Comparison of ENCODE assay signal across 12 mouse cellular contexts in genomic region chr12:9581506-9581905, GRCm38 (mm10). TPM values are rescaled to one million over a fixed set of nuclear protein-coding genes. Genes with fewer than 3 reads are reported as not detected.
DNase-seq lines count a peak whose midpoint lies in the region; ATAC-seq and TF ChIP-seq lines count a peak whose summit lies in the region.
"Had no signal": no experiment of that assay in that cellular context is flagged by ENCODE, and none has a peak within 500 bp of the region (broad histone marks: within the 10 kb centered on the region; RNA-seq: fewer than 3 reads in every experiment).

No protein-coding gene starts in this region.

- TF ChIP-seq CTCF in gastrocnemius, adult 2 months (IDR thresholded peaks at IDR 0.05), result no peak

- H3K4me2 ChIP-seq in kidney, embryonic 15.5 days, result peak overlapping the region; percentile 59
- peak overlapping the region; percentile 76 for H3K4me2 ChIP-seq in limb, embryonic 12.5 days

- H3K4me1 ChIP-seq in kidney, embryonic 15.5 days, result peaks cover 49% of the 10 kb centered on the region
- H3K4me1 ChIP-seq in limb, embryonic 12.5 days (replicated peaks), result peaks cover 66% of the 10 kb centered on the region

- H3K4me3 ChIP-seq in gastrocnemius, adult 2 months, result peak overlapping the region; percentile 62
- H3K4me3 ChIP-seq in kidney, embryonic 15.5 days (replicated peaks), result peak overlapping the region; percentile 36
- peak overlapping the region; percentile 61; the same call in 1 of the 2 replicates for H3K4me3 ChIP-seq in limb, embryonic 12.5 days (replicated peaks)

- 23% methylated on average over 12 of the region's 12 CpGs for WGBS in kidney, embryonic 15.5 days
- WGBS in limb, embryonic 12.5 days, result 10% methylated on average over 12 of the region's 12 CpGs

- peaks cover 78% of the 10 kb centered on the region for H3K27me3 ChIP-seq in kidney, embryonic 15.5 days
- H3K27me3 ChIP-seq in limb, embryonic 12.5 days, result peaks cover 80% of the 10 kb centered on the region

- no peak for ATAC-seq in kidney, embryonic 15.5 days (replicated peaks; ENCODE audit: low FRiP score)
- ATAC-seq in limb, embryonic 12.5 days (ENCODE audit: insufficient number of reproducible peaks, insufficient read depth, low FRiP score, low TSS enrichment, low read depth), result no peak

- no peak for DNase-seq in gastrocnemius, adult 2 months
- DNase-seq in gastrocnemius, postnatal 14 days, result no peak
- no peak for DNase-seq in kidney, postnatal 36 days
- DNase-seq in ES-CJ7 (ENCODE audit: low read depth, low spot score), result peak; percentile 43
- no peak for DNase-seq in ovary, adult 18-20 months (ENCODE audit: low spot score)
- no peak for DNase-seq in cerebellum, postnatal 10 days
- DNase-seq: adrenal gland, postnatal 36 days; cerebellum, adult 8-10 months had no signal

- no peak overlapping the region for H3K9ac ChIP-seq in kidney, embryonic 15.5 days
- H3K9ac ChIP-seq in limb, embryonic 12.5 days (replicated peaks), result no peak overlapping the region
- H3K9ac ChIP-seq: forebrain, embryonic 12.5 days had no signal

- H3K36me3 ChIP-seq in kidney, embryonic 15.5 days, result no peaks in the 10 kb centered on the region
- H3K36me3 ChIP-seq in limb, embryonic 12.5 days, result peaks cover 4% of the 10 kb centered on the region; the same call in 1 of the 2 replicates
- H3K36me3 ChIP-seq: forebrain, embryonic 12.5 days had no signal

- H3K9me3 ChIP-seq in kidney, embryonic 15.5 days (replicated peaks), result no peaks in the 10 kb centered on the region
- H3K9me3 ChIP-seq in limb, embryonic 12.5 days, result no peaks in the 10 kb centered on the region
- H3K9me3 ChIP-seq: forebrain, embryonic 12.5 days had no signal

- intact Hi-C loops in gastrocnemius, adult 2 months (cut with DNase I), result loop anchor here (10.0 kb wide), 1 partner anchor 253 kb away; no protein-coding TSS in a partner anchor
- intact Hi-C loops in gastrocnemius, postnatal 14 days (cut with DNase I; ENCODE audit: low total_unique reads), result no loop called here

- no peak overlapping the region for H3K27ac ChIP-seq in gastrocnemius, adult 2 months
- no peak overlapping the region for H3K27ac ChIP-seq in kidney, embryonic 15.5 days
- no peak overlapping the region for H3K27ac ChIP-seq in limb, embryonic 12.5 days
- H3K27ac ChIP-seq: forebrain, embryonic 12.5 days had no signal

RNA-seq across cellular contexts. Expression of gene Osr1, which starts 11.6 kb away (rescaled TPM):
- 1 to 10 TPM; 2.7 to 4.2 TPM for total RNA-seq in gastrocnemius, adult 2 months (2021)
- 1 to 10 TPM; 3.6 to 4.4 TPM for total RNA-seq in gastrocnemius, postnatal 14 days (2021)
- polyA plus RNA-seq in kidney, embryonic 15.5 days (2015; fragmentation: Nextera tagmentation; extraction: Ambion mirVana), result 30.4 and 35.7 TPM in 2 replicates
- polyA plus RNA-seq in limb, embryonic 12.5 days (2016; fragmentation: Nextera tagmentation; extraction: Ambion mirVana), result 47.8 and 66.8 TPM in 2 replicates
- total RNA-seq: megakaryocyte, adult 5-6 weeks had no signal
